Mouse (Mus musculus): ENCODE results near the gene Mcf2. TPM values are rescaled to one million over a fixed set of nuclear protein-coding genes. Genes with fewer than 3 reads are reported as not detected.

Gene Mcf2
- polyA plus RNA-seq, 2 experiments: 0.01 to 0.08 TPM

GRCm38 (mm10) chrX:60013084-60013676, 165.7 kb downstream of the Mcf2 start:
- DNase-seq (ENCODE audit: low read depth in 3 of 3, low spot score in 3 of 3) (no peak), ATAC-seq (ENCODE audit: insufficient read depth) (no peak)
- no peaks in the 10 kb centered on the region for H3K4me1 ChIP-seq (replicated peaks; ENCODE audit: control insufficient read depth in 2 of 2, insufficient read depth in 2 of 2, low read length in 1 of 2)
- no peaks in the 10 kb centered on the region for H3K27me3 ChIP-seq (ENCODE audit: control insufficient read depth, insufficient read depth, low read length)
- no peak overlapping the region for H3K9ac ChIP-seq (replicated peaks)
- no peaks in the 10 kb centered on the region for H3K36me3 ChIP-seq (replicated peaks; ENCODE audit: control insufficient read depth, insufficient read depth, low read depth)
- no peak overlapping the region for H3K27ac ChIP-seq
- TF ChIP-seq EP300 (IDR thresholded peaks at IDR 0.05; ENCODE audit: low read depth): no peak
- peak; percentile 36; the same call in 1 of the 2 replicates for TF ChIP-seq CTCF (IDR thresholded peaks at IDR 0.05; ENCODE audit: low read depth)
- H3K4me3 ChIP-seq (ENCODE audit: insufficient read depth in 1 of 2, low read depth in 2 of 2, low read length in 2 of 2): no peak overlapping the region
- H3K9me3 ChIP-seq (ENCODE audit: control insufficient read depth, low read length): no peaks in the 10 kb centered on the region
- H3K4me2 ChIP-seq (ENCODE audit: low read depth): no peak overlapping the region

Other genes with a start within 250 kb of the Mcf2 start
- 1.1 and 1.8 TPM in 2 replicates for gene F9, start 179.6 kb downstream of the Mcf2 start, polyA plus RNA-seq (2012; rRNA removed)
- gene F9, start 179.6 kb downstream of the Mcf2 start, polyA plus RNA-seq (2014; fragmentation: Nextera tagmentation; extraction: Ambion mirVana): 1.2 and 1.5 TPM in 2 replicates

Measured in liver, embryonic 14.5 days (tissue).